Mouse (Mus musculus): ENCODE measurements around the gene Cpne2.

Gene Cpne2

DNA sequence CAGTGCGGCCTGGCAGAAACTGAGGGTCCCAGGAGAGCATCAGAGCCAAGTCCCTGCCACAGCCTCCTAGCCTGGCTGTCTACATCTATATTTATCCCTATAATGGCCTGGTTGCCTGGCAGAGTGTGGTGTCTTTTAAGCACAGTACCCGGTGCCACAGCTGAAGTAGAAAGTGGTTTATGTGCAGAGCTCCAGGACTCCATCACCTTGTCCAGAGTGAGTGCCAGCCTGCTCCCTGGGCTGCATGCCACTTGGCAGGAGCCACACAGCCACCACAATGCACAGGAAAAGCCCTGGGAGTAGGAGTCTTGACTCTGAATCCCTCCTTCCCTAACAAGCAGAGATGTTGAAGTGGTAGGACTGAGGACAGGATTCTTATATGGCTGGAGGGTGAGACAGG is 4.7 kb downstream of the Cpne2 start:
- DNase-seq (ENCODE audit: low spot score): peak; percentile 29

- DNase-seq (ENCODE audit: low spot score): no peak
Observed at GRCm38 (mm10) chr8:94540025-94540424, 7.2 kb downstream of the Cpne2 start.

DNA sequence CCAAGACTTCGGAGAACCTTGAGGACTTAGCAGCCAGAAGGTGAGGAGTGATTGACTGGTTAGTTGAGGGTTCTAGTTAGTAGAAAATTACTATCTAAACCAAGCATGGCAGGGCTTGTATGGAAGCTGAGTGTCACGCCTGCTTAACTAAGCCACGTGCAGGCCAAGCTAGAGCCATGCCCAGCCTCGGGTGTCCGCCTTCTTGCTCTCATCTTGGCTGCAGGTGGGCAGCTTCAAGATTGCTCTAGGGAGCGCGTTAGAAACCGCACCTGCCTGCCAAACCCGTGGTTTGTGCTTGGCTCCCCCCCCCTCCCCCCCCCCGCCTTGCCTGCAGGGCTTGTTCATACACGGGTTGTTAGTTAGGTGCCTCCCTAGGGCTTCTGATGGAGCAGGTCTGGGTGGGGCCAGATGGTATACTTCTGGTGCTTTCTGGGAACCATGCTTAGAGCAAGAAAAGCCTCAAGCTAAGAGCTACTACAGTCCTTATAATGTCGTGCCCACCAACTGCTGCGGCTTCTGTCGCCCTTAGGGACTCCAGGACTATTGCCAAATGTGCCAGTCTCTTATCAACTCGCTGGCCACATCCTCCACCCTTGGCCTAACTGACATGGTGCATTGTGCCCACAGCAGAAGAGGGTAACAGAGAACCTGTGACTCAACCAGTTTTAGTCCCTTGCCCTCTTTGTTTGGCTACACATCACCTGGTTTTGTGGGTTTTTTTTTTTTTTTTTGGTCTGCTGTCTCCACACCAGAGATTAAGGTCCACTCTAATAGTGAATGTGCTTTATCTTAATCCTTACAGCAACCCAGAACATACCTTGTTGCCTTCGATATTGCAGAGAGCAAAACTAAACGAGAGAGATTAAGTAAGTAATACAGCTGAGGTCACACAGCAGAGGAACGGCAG is 8.4 kb downstream of the Cpne2 start:
- no peak for DNase-seq (ENCODE audit: low spot score)

GRCm38 (mm10) chr8:94543981-94544380 is 11.2 kb downstream of the Cpne2 start:
- no peak for DNase-seq (ENCODE audit: low spot score)

- peak; percentile 52 for DNase-seq (ENCODE audit: low spot score)
Observed at GRCm38 (mm10) chr8:94549041-94549440, 16.3 kb downstream of the Cpne2 start.

GRCm38 (mm10) chr8:94549482-94549881 is 16.7 kb downstream of the Cpne2 start:
- no peak for DNase-seq (ENCODE audit: low spot score)

GRCm38 (mm10) chr8:94549998-94550397 is 17.2 kb downstream of the Cpne2 start:
- DNase-seq (ENCODE audit: low spot score): no peak

GRCm38 (mm10) chr8:94551471-94552422 is 19.0 kb downstream of the Cpne2 start:
- no peak for DNase-seq (ENCODE audit: low spot score)

- DNase-seq (ENCODE audit: low spot score): no peak
Observed at GRCm38 (mm10) chr8:94552696-94553095, 19.9 kb downstream of the Cpne2 start.

DNA sequence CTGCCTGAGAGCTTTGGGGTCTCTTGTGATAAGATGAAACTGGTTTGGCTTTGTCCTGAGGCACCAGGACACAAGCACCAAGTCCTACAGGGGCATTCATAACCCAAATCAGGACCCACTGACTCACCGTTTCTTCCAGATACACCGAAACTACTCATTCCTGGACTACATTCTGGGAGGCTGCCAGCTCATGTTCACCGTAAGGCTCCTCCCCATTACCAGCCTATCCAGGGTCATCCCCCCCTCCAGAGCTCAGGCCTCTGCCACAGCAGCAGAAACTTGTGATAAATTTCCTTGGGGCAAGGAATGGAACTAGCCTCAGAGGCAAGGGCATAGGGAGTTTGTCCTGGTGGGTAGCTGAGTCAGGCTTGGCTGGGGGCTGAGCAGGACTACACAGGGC is 24.5 kb downstream of the Cpne2 start:
- no peak for DNase-seq (ENCODE audit: low spot score)

DNA sequence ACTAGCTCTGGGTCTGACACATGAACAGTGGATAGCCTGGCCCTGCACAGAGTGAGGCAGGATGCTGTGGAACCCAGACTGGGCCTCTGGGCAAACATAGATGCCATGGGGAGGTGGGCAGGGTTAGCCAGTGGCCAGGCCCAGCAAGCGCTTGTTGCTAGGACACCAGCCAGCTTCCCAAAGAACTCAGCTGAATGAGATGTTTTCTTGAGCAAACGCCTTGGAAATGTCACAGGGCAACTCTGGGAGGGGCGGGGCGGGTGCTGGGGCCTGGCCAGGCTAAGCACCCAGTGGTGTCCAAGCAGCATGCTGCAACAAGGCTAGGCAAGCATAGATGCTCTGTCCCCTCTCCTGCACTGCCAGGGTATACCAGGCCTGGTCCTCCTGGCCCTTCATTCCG is 28.5 kb downstream of the Cpne2 start:
- DNase-seq (ENCODE audit: low spot score): no peak

GRCm38 (mm10) chr8:94564421-94564820 is 31.6 kb downstream of the Cpne2 start:
- DNase-seq (ENCODE audit: low spot score): no peak

GRCm38 (mm10) chr8:94566033-94566432 is 33.2 kb downstream of the Cpne2 start:
- no peak for DNase-seq (ENCODE audit: low spot score)

DNA sequence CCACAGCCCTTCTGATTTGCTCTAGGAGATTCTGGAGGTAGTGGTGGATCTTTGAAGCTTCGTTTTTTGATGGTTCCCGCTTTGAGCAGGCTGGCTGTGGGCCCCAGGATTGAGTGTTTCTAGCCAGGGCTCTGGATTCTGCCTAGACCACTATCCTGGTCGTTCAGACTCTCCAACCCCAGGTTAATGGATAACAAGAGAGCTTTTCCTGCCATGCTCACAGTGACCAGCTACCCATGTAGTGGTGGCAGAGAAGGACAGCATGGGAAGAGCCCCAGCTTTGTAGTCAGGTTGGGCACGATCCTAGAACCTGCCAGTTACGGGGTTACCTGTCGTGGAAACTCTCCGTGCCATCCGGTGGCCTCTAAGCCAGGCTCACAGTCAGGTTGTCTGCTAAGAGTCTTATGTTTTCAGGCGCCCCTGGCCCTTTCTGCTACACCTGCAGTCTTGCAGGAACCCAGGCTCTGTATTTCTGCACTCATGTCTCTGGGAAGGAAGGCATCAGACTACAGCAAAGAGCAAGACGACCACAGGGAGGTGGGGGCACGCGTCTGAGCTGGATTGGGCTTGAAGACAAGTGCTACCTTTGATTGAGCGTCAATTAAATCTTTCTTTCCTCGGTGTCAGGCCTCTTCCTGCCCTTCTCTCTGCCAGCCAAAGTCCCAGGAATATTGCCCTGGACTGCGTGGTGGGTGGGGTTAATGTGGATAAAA is 33.8 kb downstream of the Cpne2 start:
- DNase-seq (ENCODE audit: low spot score): no peak

DNA sequence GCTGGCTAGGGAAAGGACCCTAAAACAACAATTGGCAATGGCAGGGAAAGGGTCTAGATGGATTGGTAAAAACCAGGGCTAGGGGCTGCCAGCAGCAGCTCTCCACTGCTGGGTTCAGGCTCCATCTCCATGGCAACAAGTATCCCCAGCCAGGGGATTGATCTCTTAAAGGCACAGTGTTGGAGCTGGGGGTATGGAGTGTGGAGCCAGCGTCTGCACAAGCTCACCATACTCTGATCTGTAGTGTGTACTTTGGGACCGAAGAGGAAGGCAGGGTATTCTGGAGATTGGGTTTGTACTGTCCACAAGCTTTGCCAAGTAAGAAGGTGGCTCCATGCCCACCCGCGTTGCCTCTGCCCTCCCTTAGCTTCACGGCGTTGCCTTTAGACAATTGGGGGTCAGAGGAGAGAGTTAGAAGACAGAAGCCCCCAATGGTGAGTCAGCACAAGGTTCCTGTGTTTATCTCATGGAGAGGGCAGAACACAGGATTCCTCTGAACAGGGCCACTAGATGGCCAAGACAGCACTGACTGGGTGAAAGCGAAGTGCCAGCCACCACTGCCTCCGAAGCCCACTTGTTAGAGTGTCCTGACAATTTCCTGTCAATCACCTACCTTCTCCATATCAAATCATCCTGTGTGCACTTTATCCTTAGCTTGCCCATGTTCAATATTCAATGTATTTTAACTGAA is 34.5 kb downstream of the Cpne2 start:
- no peak for DNase-seq (ENCODE audit: low spot score)

- no peak for DNase-seq (ENCODE audit: low spot score)
Observed at GRCm38 (mm10) chr8:94568098-94568497, 35.3 kb downstream of the Cpne2 start.

- no peak for DNase-seq (ENCODE audit: low spot score)
Observed at GRCm38 (mm10) chr8:94569419-94569818, 36.6 kb downstream of the Cpne2 start.

GRCm38 (mm10) chr8:94571896-94572295 is 39.1 kb downstream of the Cpne2 start:
- DNase-seq (ENCODE audit: low spot score): no peak

DNA sequence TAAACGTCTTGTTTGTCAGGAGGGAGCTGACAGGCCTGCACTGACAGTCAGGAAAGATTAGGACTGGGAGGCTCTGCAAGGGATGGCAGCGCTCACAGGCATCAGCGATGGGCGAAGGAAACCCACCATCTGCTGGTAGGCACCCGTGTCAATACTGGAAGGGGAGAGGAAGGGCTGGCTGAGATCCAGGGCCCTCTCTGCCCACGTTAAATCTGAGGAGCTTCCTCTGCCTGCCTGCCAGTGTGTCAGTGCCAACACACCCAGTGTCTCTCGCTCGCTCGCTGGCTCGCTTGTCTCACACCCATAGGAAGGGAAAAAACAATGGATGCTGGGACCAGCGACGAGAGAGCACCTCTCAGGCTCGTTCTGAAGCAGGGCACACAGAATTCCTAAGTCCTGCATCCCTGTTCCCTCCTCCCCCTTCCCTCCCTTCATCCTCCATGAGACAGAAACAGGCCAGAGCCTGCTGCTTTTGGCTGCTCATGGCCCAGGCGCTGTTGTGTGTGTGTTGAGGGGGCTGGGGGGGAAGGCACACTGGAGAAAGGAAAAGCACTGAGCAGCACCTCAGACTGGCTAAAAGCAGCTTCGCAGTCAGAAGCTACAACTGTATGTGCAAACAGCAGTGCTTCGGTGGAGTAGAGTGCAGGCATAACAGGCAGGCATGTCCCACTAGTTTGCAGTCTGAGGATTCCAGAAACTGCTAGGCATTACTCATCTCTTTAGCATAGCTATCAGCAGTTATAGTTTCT is 41.5 kb downstream of the Cpne2 start:
- DNase-seq (ENCODE audit: low spot score): no peak

DNA sequence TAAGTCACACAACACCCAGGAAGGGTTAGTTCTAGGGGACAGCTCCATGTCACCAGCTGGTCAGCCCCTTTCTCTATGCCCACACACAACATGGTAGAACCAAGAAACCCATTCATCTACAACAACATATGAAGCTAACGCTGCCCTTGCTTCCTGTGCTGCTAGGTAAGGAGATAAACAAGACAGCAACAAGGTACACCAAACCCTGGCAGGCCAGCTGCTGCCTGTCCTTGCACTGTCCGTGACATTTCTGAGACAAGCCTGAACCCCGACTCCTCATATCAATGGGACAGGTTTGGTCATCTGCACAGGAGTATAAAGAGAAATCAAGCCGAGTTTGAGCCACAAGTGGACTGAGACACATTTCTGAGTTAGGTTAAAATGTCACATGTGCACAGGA is 42.4 kb downstream of the Cpne2 start:
- no peak for DNase-seq (ENCODE audit: low spot score)

All from adipocyte (in vitro differentiated cells).